Mouse (Mus musculus): ENCODE data around the gene Bptf. TPM values are rescaled to one million over a fixed set of nuclear protein-coding genes. Genes with fewer than 3 reads are reported as not detected.
"Not testable (repeated sequence)": the region's sequence is repeated elsewhere in the genome, so short reads cannot be mapped to it uniquely, and the experiment has no call there.

Bptf gene
- total RNA-seq, 2 experiments from 2014 or later = 64.4 to 67.2 TPM

DNA sequence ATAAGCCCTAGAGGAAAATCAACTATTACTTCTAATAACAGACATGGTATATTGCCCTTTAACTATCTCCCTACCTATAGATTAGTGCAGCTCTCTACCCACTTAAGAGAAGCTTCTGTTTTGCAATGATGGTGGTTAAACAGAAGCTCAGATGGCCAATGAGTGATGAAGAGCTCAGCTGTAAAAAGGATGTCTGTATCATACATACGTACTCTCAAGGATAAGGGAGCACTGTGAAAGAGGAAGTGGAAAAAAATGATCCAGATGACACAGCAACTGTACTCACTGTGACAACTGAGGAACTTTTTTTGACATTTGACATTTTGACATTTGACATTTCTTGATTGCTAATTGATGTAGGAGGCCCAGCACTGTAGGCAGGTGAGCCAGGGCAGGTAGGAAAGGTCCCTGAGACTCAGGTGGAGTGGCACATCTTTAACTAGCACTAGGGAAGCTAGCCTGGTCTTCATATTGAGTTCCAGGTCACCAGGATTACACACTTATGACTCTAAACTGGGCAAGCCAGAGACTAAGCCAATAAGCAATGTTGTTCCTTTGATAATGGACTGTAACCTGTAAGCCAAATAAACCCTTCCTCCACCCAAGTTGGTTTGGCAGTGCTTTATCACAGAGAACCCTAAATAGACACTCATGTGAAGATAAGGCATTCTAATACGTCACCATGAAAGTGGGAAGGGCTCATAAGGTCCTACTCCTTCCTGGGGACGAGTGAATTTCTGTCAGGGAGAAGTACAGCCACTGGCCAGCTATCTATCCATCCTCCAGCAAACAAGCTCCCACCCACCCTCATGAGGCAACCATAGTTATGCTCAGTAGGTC is 137.5 kb downstream of the Bptf start:
- no peak for DNase-seq (ENCODE audit: low spot score in 2 of 2)

DNA sequence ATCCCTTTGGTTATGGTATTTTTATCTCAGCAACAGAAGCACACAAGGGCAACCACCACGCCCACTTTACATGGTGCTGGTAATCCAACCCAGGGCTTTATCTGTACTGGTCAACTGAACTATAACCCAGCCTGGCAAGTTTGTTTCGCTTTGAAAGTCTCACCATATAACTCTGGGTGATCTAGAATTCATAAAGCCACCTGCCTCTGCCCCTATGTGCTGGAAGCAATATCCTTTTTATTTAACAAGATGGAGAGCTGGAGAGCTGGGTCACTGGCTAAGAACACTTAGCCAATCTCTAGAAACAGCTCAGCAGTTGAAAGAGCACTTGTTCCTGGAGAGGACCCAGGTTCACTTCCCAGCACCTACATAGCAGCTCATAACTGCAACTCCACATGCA is 144.5 kb downstream of the Bptf start:
- no peak for DNase-seq (ENCODE audit: low spot score in 2 of 2)

DNA sequence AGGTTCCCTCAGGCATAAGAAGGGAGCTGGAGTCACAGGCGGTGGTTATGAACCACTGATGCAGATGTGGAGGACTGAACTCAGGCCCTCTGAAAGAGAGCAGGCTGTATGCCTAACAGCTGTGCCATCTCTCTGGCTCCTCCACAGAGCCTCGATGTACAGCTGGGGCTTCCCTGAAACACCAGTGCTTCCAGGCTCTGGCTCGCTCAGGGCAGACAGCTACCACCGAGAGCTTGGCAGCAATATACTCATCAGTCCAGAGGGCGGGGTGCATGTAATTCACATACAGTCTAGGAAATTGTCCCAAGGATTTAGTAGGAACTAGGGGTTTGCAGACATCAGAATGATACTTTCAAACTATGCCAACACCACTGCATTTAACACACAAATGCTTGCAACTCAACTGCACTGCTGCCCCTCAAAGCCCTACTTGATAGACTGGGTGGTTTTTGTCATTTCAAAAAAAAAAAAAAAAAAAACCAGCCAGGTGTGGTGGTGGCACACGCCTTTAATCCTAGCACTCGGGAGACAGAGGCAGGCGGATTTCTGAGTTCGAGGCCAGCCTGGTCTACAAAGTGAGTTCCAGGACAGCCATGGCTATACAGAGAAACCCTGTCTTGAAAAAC is 145.8 kb downstream of the Bptf start:
- DNase-seq (ENCODE audit: low spot score in 2 of 2) = not testable (repeated sequence)

Other genes starting within 250 kb of the Bptf start
- gene Smurf2, start 211.4 kb downstream of the Bptf start, total RNA-seq (2021) = 10 to 100 TPM; 25.1 to 27.1 TPM
- gene Kpna2, start 132.6 kb downstream of the Bptf start, total RNA-seq (2021) = 10 to 100 TPM; 21.9 to 26.6 TPM
- gene 1810010H24Rik, start 106.4 kb downstream of the Bptf start, total RNA-seq (2021) = 1 to 10 TPM; 3.2 to 4.7 TPM
- 10 to 100 TPM; 23.6 to 24.0 TPM for gene Nol11, start 57.3 kb upstream of the Bptf start, total RNA-seq (2021)

Data from left cerebral cortex, adult 18-20 months (tissue).